Mouse (Mus musculus) embryonic fibroblast, embryonic 13.5 days (primary cell): ENCODE measurements around the gene Cpt1a.

Experiments used
- CTCF ChIP-seq: IDR thresholded peaks from 2 replicates; pipeline ENCODE4 v1.5.1; 2011; ENCODE audit warnings: mild to moderate bottlenecking, control low read depth, low read length, moderate library complexity, borderline replicate concordance; ENCODE audit not compliant: insufficient read depth
- POLR2A ChIP-seq: IDR thresholded peaks from 2 replicates; pipeline ENCODE4 v1.6.1; 2011; ENCODE audit warnings: low read depth, mild to moderate bottlenecking, control low read depth, low read length, moderate library complexity

GRCm38 (mm10) chr19:3431066-3431465, 108.9 kb downstream of the Cpt1a start:
- no peak for TF ChIP-seq POLR2A
- TF ChIP-seq CTCF: no peak
